Mouse (Mus musculus): Measurements from ENCODE around the gene Tbc1d24. TPM values are rescaled to one million over a fixed set of nuclear protein-coding genes. Genes with fewer than 3 reads are reported as not detected.

The Tbc1d24 gene
- polyA plus RNA-seq, 1 experiment from 2014 or later, result 13.3 TPM

DNA sequence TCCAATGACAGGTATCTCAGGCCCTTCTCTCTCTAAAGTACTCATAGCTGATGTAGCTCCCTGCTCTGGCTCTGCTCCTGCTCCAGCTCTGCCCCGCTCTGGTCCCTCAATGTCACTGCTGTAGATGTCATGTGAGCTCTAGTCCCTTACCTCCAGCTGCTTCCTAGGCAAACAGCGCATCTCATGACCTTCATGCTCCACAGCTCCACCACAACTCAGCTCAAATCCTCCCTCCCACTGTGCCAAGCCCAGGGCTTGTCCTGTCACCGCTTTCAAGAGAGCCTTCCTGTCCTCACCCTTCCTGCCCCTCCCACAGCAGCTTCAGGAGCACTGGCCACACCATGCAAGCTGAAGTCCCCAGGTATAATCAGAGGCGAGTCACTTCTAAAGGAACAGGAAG lies 5.6 kb downstream of the Tbc1d24 start:
- ATAC-seq (replicated peaks; ENCODE audit: low FRiP score) (no peak; the same call in 1 of the 2 replicates), DNase-seq (ENCODE audit: low spot score) (no peak)
- Histone ChIP-seq H3K27ac (ENCODE audit: low read depth, low read length) (peak overlapping the region; percentile 76), H3K27me3 (replicated peaks; ENCODE audit: control insufficient read depth, insufficient read depth, low read length) (no peaks in the 10 kb centered on the region), H3K4me3 (ENCODE audit: low read depth, low read length) (peak overlapping the region; percentile 2; the same call in 1 of the 2 replicates), H3K36me3 (ENCODE audit: control insufficient read depth, insufficient read depth, low read length) (peaks cover 8% of the 10 kb centered on the region; the same call in 1 of the 2 replicates), H3K9me3 (ENCODE audit: control insufficient read depth, low read length) (no peaks in the 10 kb centered on the region), H3K9ac (ENCODE audit: low read depth, low read length) (peak overlapping the region; percentile 61), H3K4me2 (peak overlapping the region; percentile 52), H3K4me1 (replicated peaks; ENCODE audit: control insufficient read depth, insufficient read depth, low read length) (peaks cover 87% of the 10 kb centered on the region)
- WGBS, result 51% methylated on average over 4 of the region's 4 CpGs

DNA sequence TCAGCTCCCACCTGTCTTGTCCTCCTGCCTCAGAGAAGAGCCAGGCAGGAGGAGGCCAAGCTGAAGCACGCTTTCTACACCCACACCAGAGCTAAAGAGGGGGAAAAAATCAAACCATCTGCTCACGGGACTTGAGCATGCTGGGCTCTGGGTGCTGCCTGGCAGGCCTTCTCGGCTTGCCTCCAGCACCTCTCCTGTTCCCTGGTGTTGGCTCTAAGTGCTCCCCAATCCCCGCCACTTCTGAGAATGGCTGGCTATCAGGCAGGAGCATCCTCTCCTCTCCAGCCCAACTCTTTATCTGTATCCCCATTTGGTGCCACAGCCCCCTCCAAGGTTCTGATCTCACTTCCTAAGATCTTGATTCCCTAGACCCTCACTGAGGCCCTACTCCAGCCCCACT lies 6.1 kb downstream of the Tbc1d24 start:
- peak overlapping the region; percentile 24; the same call in 1 of the 2 replicates for H3K4me3 ChIP-seq (ENCODE audit: low read depth, low read length)
- H3K27me3 ChIP-seq (replicated peaks; ENCODE audit: control insufficient read depth, insufficient read depth, low read length), result no peaks in the 10 kb centered on the region
- H3K4me2 ChIP-seq, result peak overlapping the region; percentile 52
- peaks cover 8% of the 10 kb centered on the region; the same call in 1 of the 2 replicates for H3K36me3 ChIP-seq (ENCODE audit: control insufficient read depth, insufficient read depth, low read length)
- DNase-seq (ENCODE audit: low spot score) (no peak), ATAC-seq (replicated peaks; ENCODE audit: low FRiP score) (peak; percentile 60)
- H3K9ac ChIP-seq (ENCODE audit: low read depth, low read length), result peak overlapping the region; percentile 61
- peaks cover 82% of the 10 kb centered on the region for H3K4me1 ChIP-seq (replicated peaks; ENCODE audit: control insufficient read depth, insufficient read depth, low read length)
- no peaks in the 10 kb centered on the region for H3K9me3 ChIP-seq (ENCODE audit: control insufficient read depth, low read length)
- 63% methylated on average over 4 of the region's 4 CpGs for WGBS
- peak overlapping the region; percentile 76 for H3K27ac ChIP-seq (ENCODE audit: low read depth, low read length)

DNA sequence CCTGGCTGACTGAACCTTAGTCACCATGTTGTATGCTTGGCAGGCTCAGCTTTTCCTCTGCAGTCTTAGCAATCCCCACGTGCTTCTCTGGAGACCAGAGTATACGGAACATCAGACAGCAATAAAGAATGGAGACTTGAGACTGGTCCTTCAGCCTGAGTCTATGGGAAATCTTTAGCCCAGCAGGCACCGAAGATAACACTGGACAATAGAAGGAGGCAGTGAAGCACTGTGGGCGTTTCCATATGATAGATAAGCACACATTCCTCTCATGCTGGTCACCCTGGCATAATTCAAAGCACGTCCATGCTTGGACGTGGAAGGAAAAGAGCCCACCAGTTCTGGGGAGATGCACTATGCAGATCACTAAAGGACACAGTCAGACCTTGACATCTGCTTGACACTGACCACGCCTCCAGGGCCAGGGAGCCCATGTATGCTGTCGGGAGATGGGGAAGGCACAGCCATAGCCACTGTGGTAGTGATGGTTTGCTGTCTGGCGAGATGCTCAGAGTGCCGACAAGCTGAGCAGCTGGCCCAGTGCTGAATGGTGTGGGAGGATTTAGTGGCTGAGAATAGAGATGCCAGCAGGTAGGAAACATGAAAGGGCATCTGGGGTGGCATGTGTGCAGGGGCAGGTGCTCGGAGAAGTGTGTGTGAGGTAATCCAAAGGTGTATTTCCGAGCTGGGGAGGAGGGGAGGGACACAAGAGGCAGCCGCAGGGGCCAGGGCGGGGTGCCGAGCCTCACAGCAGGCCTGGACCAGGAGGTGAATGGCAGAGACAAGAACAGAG lies 8.1 kb downstream of the Tbc1d24 start:
- Histone ChIP-seq H3K27me3 (replicated peaks; ENCODE audit: control insufficient read depth, insufficient read depth, low read length) (no peaks in the 10 kb centered on the region), H3K9ac (ENCODE audit: low read depth, low read length) (peak overlapping the region; percentile 28; the same call in 1 of the 2 replicates), H3K4me1 (replicated peaks; ENCODE audit: control insufficient read depth, insufficient read depth, low read length) (peaks cover 77% of the 10 kb centered on the region), H3K4me3 (ENCODE audit: low read depth, low read length) (no peak overlapping the region), H3K9me3 (ENCODE audit: control insufficient read depth, low read length) (no peaks in the 10 kb centered on the region), H3K4me2 (peak overlapping the region; percentile 10), H3K27ac (ENCODE audit: low read depth, low read length) (peak overlapping the region; percentile 11; the same call in 1 of the 2 replicates), H3K36me3 (ENCODE audit: control insufficient read depth, insufficient read depth, low read length) (peaks cover 8% of the 10 kb centered on the region; the same call in 1 of the 2 replicates)
- ATAC-seq (replicated peaks; ENCODE audit: low FRiP score), result peak; percentile 46; the same call in 1 of the 2 replicates
- 46% methylated on average over 15 of the region's 15 CpGs for WGBS
- DNase-seq (ENCODE audit: low spot score), result no peak

DNA sequence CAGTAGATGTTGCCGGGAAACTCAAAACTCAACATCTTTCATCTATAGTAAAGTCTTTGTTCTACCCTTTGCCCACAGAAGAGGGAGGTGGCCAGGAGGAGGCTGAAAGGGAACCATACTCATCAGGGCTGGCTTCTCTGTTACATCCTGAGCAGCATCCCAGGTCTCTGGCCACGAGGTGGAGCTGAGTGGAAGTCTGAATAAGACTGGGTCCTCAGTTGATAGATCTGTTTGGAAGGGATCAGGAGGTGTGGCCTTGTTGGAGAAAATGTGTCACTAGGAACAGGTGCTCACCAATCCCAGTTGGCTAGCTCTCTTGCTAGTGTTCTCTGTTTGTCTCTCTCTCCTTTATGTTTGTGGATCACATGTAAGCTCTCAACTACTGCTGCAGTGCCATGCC lies 10.0 kb downstream of the Tbc1d24 start:
- Histone ChIP-seq H3K9ac (ENCODE audit: low read depth, low read length) (no peak overlapping the region), H3K9me3 (ENCODE audit: control insufficient read depth, low read length) (no peaks in the 10 kb centered on the region), H3K4me3 (ENCODE audit: low read depth, low read length) (no peak overlapping the region), H3K36me3 (ENCODE audit: control insufficient read depth, insufficient read depth, low read length) (peaks cover 3% of the 10 kb centered on the region; the same call in 1 of the 2 replicates), H3K4me2 (no peak overlapping the region), H3K4me1 (replicated peaks; ENCODE audit: control insufficient read depth, insufficient read depth, low read length) (peaks cover 62% of the 10 kb centered on the region), H3K27ac (ENCODE audit: low read depth, low read length) (no peak overlapping the region), H3K27me3 (replicated peaks; ENCODE audit: control insufficient read depth, insufficient read depth, low read length) (no peaks in the 10 kb centered on the region)
- no peak for DNase-seq (ENCODE audit: low spot score)
- no peak for ATAC-seq (replicated peaks; ENCODE audit: low FRiP score)
- WGBS, result 74% methylated on average over 2 of the region's 2 CpGs

DNA sequence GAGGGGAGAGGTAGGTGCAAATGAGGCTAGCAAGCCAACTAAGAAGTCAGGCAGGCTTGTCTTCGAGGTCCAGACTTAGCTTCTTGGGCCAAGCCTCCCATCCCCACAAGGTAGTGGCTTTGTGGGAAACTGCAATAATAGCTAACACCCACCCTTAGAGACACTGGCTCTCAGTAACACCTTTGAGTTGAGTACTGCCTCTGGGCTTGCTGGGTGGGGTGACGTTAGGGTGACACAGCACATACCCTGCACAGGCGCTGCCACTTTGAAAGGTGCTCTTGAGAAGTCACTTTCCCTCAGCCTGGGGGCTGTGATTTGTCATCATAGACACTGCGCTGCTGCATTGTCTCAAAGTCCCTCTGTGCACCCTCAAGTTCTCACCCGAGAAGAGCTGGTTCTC lies 11.6 kb downstream of the Tbc1d24 start:
- peaks cover 46% of the 10 kb centered on the region for H3K4me1 ChIP-seq (replicated peaks; ENCODE audit: control insufficient read depth, insufficient read depth, low read length)
- peaks cover 6% of the 10 kb centered on the region; the same call in 1 of the 2 replicates for H3K36me3 ChIP-seq (ENCODE audit: control insufficient read depth, insufficient read depth, low read length)
- H3K9me3 ChIP-seq (ENCODE audit: control insufficient read depth, low read length), result no peaks in the 10 kb centered on the region
- H3K27ac ChIP-seq (ENCODE audit: low read depth, low read length), result no peak overlapping the region
- WGBS, result 82% methylated on average over 5 of the region's 5 CpGs
- H3K4me3 ChIP-seq (ENCODE audit: low read depth, low read length), result no peak overlapping the region
- H3K4me2 ChIP-seq, result no peak overlapping the region
- ATAC-seq (replicated peaks; ENCODE audit: low FRiP score), result no peak; the same call in 1 of the 2 replicates
- H3K27me3 ChIP-seq (replicated peaks; ENCODE audit: control insufficient read depth, insufficient read depth, low read length), result no peaks in the 10 kb centered on the region
- DNase-seq (ENCODE audit: low spot score), result no peak
- peak overlapping the region; percentile 34; the same call in 1 of the 2 replicates for H3K9ac ChIP-seq (ENCODE audit: low read depth, low read length)

DNA sequence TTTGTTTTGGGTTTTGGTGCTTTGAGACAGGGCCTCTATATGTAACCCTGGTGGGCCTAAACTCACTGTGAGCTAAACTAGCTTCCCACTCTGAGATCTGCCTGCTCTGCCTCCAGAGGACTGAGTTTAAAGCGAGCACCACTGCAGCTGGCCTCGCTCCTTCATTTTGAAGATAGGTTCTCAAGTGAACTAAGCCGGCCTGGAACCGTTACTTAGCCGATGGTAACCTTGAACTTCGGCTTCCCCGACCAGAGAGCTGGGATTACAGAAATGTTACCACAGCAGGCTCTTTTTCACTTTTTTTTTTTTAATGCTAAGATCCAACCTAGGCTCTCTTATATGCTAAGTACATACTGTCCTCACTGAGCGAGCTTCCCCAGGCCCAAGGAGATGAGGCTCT lies 12.1 kb downstream of the Tbc1d24 start:
- Histone ChIP-seq H3K27me3 (replicated peaks; ENCODE audit: control insufficient read depth, insufficient read depth, low read length) (no peaks in the 10 kb centered on the region), H3K4me2 (no peak overlapping the region), H3K9ac (ENCODE audit: low read depth, low read length) (peak overlapping the region; percentile 34; the same call in 1 of the 2 replicates), H3K27ac (ENCODE audit: low read depth, low read length) (no peak overlapping the region), H3K36me3 (ENCODE audit: control insufficient read depth, insufficient read depth, low read length) (peaks cover 6% of the 10 kb centered on the region; the same call in 1 of the 2 replicates), H3K9me3 (ENCODE audit: control insufficient read depth, low read length) (no peaks in the 10 kb centered on the region), H3K4me1 (replicated peaks; ENCODE audit: control insufficient read depth, insufficient read depth, low read length) (peaks cover 41% of the 10 kb centered on the region), H3K4me3 (ENCODE audit: low read depth, low read length) (no peak overlapping the region)
- no peak for ATAC-seq (replicated peaks; ENCODE audit: low FRiP score)
- WGBS, result 83% methylated on average over 8 of the region's 8 CpGs
- DNase-seq (ENCODE audit: low spot score), result no peak

DNA sequence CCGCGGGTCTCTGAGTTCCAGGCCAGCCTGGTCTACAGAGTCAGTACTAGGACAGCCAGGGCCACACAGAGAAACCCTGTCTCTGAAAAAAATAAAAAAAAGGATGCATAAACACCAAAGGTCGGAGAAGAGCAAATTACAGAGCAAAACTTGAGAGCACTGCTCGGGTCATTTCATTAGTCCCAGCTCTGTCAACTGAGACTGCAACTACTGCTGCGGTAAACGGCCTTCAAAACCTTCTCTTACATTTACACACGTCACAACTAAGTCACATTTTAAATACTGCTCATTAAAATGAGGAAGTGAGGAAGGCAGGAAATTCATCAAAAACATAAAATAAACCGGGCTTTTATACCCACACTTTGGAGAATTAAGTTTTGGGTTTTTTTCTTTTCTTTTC lies 12.5 kb downstream of the Tbc1d24 start:
- Histone ChIP-seq H3K27ac (ENCODE audit: low read depth, low read length) (no peak overlapping the region), H3K4me3 (ENCODE audit: low read depth, low read length) (no peak overlapping the region), H3K9me3 (ENCODE audit: control insufficient read depth, low read length) (no peaks in the 10 kb centered on the region), H3K36me3 (ENCODE audit: control insufficient read depth, insufficient read depth, low read length) (peaks cover 6% of the 10 kb centered on the region; the same call in 1 of the 2 replicates), H3K27me3 (replicated peaks; ENCODE audit: control insufficient read depth, insufficient read depth, low read length) (no peaks in the 10 kb centered on the region), H3K9ac (ENCODE audit: low read depth, low read length) (no peak overlapping the region), H3K4me1 (replicated peaks; ENCODE audit: control insufficient read depth, insufficient read depth, low read length) (peaks cover 37% of the 10 kb centered on the region), H3K4me2 (no peak overlapping the region)
- DNase-seq (ENCODE audit: low spot score) (no peak), ATAC-seq (replicated peaks; ENCODE audit: low FRiP score) (no peak)
- WGBS, result 75% methylated on average over 8 of the region's 8 CpGs

DNA sequence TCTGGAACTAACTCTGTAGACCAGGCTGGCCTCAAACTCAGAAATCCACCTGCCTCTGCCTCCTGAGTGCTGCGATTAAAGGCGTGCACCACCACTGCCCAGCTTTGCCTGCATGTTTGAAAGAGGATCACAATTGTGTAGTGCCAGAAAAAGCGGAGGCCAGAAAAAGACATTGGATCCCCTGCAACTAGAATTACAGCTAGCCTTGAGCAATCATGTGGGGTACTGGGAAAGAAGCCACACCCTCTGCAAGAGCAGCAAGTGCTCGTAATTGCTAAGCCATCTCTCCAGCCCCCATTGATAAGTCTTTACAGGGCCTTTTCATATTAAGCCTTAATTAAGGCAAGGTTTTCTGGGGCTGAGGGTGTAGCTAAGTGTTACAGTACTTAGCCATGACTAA lies 13.9 kb downstream of the Tbc1d24 start:
- ATAC-seq (replicated peaks; ENCODE audit: low FRiP score) (no peak), DNase-seq (ENCODE audit: low spot score) (no peak)
- Histone ChIP-seq H3K27ac (ENCODE audit: low read depth, low read length) (no peak overlapping the region), H3K27me3 (replicated peaks; ENCODE audit: control insufficient read depth, insufficient read depth, low read length) (no peaks in the 10 kb centered on the region), H3K4me3 (ENCODE audit: low read depth, low read length) (no peak overlapping the region), H3K9ac (ENCODE audit: low read depth, low read length) (no peak overlapping the region), H3K9me3 (ENCODE audit: control insufficient read depth, low read length) (no peaks in the 10 kb centered on the region), H3K36me3 (ENCODE audit: control insufficient read depth, insufficient read depth, low read length) (peaks cover 6% of the 10 kb centered on the region; the same call in 1 of the 2 replicates), H3K4me2 (no peak overlapping the region), H3K4me1 (replicated peaks; ENCODE audit: control insufficient read depth, insufficient read depth, low read length) (peaks cover 23% of the 10 kb centered on the region)
- 79% methylated on average over 4 of the region's 4 CpGs for WGBS

All from liver, embryonic 11.5 days (tissue).